Mouse (Mus musculus) left cerebral cortex, postnatal 4 days (tissue): ENCODE results near the gene Wdr66. TPM values are rescaled to one million over a fixed set of nuclear protein-coding genes. Genes with fewer than 3 reads are reported as not detected.
A peak's percentile ranks its signal among the peaks of the same experiment; 100 is the strongest.

Experiments
- DNase-seq: peaks from one replicate; pipeline ENCODE4 v3.0.0-alpha.2; 2022
- intact Hi-C: fragments of 180-260 bp; cut with DNase I; formaldehyde crosslinking; loops from one replicate; pipeline ENCODE4 v1.15.1; 2025
- total RNA-seq, 2 experiments: library from RNA; stranded (reverse); gene quantifications; 2 replicates each; pipeline ENCODE4 v1.2.3; 2021

Wdr66 gene
- total RNA-seq, 2 experiments from 2014 or later = 5.6 to 6.1 TPM

DNA sequence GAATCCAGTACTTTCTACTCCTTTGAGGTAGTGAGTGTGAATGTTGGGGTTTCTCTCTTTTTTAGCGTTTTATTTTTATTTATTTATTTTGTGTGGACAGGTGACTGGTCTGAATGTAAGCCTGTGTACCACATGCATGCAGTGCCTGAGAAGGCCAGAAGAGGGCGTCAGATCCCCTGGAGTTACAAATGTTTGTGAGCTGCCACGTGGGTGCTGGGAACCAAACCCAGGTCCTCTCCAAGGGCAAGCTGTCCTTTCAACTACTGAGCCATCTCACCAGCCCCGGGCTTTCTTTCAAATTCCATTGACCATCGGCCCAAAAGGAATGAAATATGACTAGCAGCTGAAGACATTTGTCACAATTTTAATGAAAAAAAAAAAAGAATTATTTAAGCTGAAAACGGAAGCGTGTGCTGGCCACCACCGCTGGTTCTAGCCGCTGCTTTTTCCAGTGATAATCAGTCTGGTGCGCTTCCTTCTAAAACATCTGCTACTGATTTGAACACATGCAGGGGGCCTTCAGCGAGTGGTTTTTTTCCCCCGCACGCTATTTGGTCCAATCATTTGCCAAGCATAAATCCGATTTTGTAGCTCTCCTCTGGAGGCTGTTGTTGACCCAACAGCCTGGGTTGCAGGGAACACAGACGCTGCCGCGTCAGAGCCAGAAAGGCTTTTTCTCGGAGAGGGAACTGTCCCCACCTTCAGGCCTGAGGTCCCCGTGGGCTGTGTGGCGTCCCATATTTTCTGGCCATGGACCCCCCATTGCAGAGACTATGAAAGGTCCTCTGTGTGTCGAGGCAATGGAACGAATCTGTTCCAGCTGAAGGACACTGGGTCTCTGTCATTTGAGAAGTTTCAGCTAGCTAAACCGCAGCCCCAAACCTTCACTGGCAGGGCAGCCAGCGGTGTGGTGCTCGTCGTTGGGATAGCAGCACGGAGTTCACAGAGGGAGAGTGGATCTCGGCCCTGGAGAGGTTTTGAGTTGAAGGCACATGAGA is 16.9 kb downstream of the Wdr66 start:
- intact Hi-C loops = no loop called here
- no peak for DNase-seq

DNA sequence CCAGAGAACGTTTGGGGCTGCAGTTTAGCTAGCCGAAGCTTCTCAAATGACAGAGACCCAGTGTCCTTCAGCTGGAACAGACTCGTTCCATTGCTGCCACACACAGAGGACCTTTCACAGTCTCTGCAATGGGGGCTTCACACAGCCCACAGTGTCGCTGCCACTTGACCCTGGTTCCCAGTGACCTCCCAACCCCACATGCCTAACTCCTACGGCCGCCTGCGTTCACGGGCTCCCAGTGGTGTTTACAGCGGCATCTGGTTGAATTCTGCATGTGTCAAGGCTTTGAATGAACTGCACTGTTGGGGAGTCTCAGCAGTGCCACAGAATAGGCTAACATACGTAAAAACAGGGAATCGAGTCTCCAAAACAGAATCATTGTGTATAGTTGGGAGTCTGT is 19.0 kb downstream of the Wdr66 start:
- DNase-seq = no peak
- intact Hi-C loops = no loop called here

DNA sequence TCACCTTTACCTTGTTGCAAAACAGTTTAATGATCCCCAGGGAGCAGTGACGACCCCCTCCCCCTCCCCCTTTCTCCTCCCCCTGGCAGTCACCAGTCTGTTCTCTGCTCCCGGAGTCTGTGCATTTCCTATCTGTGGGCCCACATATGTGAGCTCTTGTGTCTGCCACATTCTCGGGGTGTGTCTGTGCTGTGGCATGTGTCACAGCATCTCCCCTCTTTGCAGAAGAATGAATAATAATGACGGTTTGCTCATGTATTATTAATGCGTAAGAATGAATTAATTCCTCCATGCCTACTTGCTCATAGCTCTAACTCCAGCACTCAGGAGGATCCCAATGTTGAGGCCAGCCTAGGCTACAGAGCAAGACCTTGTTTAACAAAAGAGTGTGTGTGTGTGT is 21.0 kb downstream of the Wdr66 start:
- intact Hi-C loops = no loop called here

DNA sequence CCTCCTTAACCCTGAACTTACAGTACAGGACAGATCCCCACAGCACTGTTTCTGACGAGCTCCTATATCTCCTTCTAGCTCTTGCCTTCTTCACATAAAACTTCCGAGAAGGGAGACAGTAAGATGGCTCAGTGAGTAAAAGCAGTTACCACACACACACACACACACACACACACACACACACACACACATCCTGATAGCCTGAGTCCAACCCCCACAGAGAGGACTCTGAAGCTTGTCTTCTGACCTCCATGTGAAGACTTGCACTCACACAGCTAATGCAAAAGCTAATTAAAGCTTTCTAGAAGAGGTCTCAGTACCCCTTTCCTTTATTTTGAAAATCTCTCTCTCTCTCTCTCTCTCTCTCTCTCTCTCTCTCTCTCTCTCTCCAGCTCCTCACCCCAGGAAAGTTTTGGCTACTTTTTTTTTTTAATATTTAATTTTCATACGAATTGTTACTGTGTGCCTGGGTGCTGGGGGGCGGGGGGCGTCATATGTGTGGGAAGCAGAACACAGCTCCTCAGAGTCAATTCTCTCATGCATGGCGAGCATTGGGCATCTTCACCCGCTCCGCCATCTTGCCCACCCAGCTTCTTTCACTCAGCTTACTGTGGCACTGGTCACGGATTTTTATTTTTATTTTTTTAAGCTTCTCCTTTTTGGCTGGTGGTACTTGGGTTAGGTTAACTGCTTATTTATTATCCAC is 24.9 kb downstream of the Wdr66 start:
- intact Hi-C loops = no loop called here
- DNase-seq = peak; percentile 57

More for the DNA sequence above, 21.0 kb downstream of the Wdr66 start:
- no peak for DNase-seq

DNA sequence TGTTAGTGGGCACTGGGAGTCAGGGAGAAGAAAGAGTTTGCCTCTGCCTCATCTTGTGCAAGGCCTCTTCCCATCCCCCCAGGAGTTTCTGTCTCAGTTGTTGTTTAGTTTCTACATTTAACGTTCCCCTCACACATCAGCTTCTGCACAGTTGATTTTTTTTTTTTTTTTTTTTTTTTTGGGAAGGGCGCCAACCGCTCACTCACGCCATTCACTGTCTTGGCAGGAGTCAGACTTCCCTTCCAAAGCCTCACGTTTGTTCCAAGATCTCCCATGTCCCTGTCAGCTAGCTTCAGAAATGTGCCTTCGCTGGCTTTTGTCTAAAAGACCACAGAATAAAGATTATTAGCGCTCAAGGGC is 25.4 kb downstream of the Wdr66 start:
- DNase-seq = peak; percentile 53
- intact Hi-C loops = no loop called here

DNA sequence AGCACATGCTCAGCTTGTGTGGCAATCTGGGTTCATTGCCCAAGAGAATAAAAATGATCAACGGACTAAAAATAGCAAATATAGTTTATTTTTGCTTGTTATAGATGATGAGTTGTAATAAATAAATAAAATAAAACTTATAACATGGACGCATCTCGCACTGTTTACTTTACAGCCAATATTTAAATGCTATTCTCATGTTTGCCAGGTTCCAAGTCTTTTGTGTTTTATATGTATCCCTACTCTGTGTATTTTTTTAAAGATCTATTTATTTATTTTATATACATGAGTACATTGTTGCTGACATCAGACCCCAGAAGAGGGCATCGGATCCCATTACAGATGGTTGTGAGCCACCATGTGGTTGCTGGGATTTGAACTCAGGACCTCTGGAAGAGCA is 25.8 kb downstream of the Wdr66 start:
- intact Hi-C loops = no loop called here

DNA sequence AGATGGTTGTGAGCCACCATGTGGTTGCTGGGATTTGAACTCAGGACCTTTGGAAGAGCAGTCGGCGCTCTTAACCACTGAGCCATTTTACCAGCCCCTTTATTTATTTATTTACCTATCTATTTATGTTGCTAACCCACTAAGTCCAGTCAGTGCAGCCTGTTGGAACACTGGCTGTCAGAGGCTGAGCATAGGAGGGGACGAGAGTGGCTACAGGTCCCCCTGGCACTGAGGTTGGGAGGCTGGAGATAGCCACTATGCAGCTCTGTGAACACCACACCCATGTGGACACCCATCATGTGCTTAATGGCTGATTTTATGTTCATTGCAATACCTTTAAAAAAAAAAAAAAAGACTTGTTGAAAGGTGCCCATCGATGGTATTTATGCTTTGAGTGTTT is 27.3 kb downstream of the Wdr66 start:
- DNase-seq = no peak
- intact Hi-C loops = no loop called here

More for the DNA sequence above, 25.8 kb downstream of the Wdr66 start:
- no peak for DNase-seq

DNA sequence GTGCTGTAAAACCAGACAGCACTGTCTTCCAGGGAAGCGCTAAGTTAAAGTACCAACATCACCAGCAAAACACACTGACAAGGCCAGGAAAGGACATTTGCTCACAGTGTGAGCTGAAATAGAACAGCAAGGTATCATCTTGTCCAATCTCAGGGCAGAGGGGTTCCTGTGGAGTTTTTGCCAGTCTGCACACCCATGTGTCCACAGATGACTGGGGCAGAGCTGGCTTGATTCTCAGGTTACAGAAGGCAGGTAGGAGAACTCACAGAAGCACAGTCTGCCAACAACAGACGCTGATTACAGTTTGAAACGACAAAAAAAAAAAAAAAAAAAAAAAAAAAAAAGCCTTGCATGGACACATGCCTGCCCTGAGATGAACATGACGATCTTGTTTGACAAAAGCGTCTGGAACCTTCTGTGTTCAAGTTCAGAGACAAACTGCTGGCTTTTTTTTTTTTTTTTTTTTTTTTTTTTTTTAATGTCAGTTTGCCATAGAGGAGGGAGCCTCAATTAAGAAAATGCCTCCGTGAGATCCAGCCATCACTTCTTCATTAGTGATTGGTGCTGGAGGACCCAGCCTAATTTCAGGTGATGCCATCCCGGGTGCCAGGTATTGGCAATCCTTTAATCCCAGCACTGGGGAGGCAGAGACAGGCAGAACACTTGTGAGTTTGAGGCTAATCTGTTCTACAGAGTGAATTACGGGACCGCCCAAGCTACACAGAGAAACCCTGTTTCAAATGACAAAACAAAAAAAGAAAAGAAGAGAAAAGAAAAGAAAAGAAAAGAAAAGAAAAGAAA is 29.6 kb downstream of the Wdr66 start:
- intact Hi-C loops = loop anchor here (10.0 kb wide), 1 partner anchor 63 kb away; the partner anchor contains the start of gene Bcl7a
- DNase-seq = peak; percentile 46

DNA sequence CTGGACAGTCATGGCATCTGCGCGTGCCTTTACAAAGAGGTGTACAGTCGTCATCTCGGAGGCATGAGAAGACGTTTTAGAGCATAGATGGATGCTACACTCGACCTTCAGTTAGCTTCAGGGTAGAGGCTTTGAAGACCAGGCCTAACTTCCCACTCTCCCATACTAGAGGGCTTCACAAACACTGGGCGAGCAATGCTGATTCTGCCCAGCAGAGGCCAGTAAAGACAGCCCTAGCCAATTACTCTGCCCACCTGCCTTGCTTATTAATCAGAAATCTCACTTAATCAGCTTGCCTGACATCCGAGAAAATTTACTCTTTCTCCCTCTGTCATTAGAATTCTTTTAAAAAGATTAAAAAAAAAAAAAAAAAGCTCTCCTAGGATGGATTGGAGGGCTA is 33.3 kb downstream of the Wdr66 start:
- intact Hi-C loops = loop anchor here (10.0 kb wide), 1 partner anchor 60 kb away; the partner anchor contains the start of gene Bcl7a
- DNase-seq = peak; percentile 66

DNA sequence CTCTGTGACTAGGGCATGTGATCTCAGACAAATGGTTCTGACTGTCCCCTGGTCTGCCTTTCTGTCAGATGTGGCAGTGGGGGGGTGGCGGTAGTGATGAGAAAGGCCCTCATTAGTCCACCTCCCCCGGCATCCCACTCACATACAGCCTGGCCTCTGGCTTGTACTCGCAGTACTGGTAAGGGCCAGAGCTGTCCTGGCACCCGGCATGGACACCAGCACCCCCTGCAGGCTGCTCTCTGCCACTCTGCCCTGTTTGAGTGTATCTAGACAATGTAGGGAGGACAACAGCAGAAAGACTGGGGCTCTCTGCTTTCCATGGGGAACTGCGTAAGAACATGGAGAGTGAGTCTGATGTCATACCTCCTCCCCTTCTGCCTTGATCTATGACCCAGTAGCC is 36.2 kb downstream of the Wdr66 start:
- no peak for DNase-seq
- intact Hi-C loops = loop anchor here (10.0 kb wide), 1 partner anchor 57 kb away; the partner anchor contains the start of gene Bcl7a

DNA sequence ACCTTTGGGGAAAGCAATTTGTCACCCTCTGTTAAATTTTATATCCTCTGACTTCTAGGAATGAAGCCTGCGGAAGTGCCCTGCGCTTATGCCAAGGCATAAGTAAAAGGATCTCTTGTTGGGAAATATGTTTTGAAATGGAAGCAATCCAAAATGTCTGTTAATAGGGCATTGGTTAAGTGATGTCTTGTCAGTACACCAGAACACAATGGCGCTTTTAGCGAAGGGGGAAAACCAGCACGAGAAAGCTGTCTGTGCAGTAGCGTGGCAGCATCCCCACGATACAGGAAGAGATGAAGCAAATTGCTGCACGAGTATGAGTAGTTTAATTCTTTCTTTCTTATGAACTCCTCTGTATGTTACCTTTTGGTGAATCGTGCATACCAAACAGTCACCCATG is 42.8 kb downstream of the Wdr66 start:
- intact Hi-C loops = no loop called here
- DNase-seq = no peak

DNA sequence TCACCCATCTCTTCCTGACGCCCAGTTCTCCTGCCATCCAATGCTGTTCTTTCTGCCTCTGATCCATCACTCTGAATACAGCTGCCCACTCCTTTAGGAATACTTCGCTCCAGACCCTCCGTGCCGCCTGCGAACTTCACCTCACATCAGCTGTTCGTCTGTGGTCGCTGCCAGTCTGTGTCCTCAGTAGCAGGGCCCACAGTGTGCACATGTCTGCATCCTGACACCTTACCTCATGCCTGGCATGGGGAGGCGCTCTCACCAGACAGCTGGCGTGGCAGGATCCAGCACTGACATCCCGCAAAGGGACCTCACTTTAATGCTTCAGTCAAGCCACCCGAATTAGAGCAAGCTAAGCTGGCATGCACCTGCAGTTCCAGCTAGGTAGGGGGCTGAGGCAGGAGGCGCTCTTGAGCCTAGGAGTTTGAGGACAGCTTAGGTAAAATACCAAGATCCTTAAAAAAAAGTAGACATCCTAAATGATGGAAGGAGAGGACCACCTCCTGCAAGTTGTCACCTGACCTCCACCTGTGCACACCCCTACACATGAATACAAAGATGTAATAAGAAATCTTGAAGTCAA is 44.4 kb downstream of the Wdr66 start:
- intact Hi-C loops = no loop called here
- DNase-seq = no peak

DNA sequence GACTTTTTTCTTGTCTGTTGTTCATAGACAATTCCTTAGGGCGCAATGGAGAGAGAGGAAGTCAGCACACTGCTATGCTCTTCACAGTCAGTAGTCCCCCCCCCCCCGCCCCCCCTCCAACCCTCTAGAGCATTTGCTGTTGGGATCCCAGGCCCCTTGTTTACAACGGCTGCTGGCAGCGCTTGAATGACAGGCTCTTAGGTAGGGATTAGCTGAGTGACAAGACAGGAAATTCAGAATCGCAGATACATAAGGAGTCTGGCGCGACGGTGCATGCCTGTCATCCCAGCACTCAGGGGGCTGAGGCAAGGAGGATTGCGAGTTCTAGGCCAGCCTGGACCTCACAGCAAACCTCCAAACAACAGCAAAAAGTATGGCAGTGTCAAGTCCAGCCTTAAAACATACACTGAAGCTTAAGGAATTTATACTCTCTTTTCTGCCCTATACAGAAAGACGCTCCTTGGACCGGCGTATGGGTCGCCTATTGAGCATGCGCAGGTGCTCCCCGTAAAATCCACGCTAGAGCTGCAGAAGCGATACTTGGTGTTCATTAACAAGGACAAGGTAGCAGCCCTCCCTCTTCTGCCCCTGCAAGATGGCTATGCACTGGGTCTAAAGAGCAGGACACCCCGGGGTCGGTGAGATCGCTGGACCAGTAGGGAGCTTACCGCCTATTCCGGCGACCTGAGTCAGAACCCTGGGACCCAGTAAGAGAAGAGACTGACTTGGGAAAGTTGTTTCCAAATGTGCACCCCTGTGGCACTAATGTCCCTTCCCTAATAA is 45.3 kb downstream of the Wdr66 start:
- DNase-seq = no peak
- intact Hi-C loops = no loop called here

DNA sequence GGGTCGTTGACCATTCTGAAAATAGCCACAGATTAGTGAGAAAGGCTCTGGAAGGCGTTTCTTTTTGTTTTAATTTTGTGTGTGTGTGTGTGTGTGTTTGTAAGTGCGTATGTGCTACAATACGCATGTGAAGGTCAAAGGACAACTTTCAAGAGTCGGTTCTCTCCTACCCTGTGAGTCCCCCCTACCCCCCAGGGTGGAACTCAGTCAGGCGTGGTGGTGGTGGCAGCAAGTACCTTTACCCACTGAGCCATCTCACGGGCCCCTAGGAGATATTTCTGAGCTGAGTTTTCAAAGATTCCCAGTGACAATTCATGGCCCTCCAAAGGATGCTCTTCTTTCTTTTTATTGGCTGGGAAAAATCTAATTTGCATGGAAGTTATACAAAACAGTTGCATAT is 45.9 kb downstream of the Wdr66 start:
- intact Hi-C loops = no loop called here
- DNase-seq = no peak

DNA sequence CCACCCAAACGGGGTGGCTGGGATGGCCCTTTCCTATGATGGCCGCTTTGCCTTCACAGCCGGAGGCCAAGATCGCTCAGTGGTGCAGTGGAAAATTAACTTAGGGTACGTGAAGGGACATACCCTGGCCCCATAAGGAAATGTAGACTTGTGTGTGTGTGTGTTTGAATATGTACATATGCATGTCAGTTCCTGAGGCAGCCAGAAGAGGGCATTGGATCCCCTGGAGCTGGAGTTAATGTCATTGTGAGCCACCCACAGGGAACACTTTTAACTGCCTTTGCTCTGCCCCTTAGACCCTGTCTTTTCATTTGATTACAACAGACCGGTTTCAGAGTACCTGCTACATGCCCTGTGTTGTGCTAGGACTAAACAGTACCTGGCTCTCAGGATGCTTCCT is 46.6 kb downstream of the Wdr66 start:
- intact Hi-C loops = no loop called here

DNA sequence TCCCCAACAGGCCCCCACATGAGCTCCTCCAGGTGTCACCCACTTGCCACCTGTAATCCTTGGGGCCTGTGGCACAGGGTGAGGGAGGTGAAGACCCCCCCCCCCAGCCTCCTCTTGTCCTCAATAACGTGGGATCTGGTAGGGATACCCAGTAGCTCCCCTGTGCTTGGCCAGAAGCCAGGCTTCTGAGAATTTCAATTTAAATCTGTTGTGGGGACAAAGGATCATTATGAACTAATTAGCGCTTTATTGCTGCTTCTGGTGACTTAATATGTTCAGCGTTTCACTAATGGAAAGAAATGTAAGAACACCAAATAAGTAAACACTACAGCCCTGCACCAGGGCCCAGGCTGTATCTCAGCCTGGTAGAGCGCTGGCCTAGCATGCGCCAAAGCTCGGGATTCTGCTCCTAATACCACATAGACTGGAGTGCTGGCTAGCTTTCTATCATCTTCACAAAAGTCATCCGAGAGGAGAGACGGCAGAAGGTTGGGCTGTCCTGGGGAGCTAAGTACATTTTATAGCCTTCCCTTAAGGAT is 48.7 kb downstream of the Wdr66 start:
- DNase-seq = no peak
- intact Hi-C loops = no loop called here

More for the DNA sequence above, 46.6 kb downstream of the Wdr66 start:
- DNase-seq = no peak

DNA sequence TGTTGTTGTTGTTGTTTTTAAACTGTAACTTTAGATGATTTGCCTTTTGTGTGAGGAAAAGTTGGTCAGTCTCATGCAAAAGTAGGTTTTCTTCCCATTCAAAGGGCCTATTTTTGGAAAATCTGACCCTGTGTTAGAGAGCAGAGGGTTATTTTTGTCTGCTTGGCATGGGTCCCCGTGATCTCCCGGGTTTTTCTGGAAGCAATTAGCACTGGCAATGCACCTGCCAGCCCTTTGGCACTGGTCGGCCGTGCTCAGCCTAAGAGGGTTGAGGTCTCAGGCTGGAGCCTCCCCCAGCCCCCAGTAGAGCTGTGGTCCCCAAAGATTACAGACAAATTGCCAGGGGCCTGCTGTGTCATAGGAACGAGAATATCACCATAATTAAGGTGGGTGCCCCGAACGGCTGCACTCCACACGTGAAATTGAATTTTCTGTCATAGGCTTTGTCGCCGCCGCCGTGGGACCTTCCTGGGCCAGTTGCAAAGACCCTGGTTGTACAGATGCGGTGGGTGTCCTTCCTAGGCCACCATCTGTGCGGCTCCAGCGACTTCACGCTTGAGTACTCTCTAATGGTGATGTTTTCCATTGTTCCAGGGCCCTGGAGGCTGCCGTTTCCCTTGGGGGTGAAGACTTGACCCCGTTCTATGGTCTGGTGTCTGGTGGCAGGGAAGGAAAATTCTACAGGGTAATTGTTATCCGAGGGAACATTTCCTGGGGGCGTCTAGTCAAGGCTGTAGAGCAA is 50.0 kb downstream of the Wdr66 start:
- peak; percentile 73 for DNase-seq
- intact Hi-C loops = no loop called here

DNA sequence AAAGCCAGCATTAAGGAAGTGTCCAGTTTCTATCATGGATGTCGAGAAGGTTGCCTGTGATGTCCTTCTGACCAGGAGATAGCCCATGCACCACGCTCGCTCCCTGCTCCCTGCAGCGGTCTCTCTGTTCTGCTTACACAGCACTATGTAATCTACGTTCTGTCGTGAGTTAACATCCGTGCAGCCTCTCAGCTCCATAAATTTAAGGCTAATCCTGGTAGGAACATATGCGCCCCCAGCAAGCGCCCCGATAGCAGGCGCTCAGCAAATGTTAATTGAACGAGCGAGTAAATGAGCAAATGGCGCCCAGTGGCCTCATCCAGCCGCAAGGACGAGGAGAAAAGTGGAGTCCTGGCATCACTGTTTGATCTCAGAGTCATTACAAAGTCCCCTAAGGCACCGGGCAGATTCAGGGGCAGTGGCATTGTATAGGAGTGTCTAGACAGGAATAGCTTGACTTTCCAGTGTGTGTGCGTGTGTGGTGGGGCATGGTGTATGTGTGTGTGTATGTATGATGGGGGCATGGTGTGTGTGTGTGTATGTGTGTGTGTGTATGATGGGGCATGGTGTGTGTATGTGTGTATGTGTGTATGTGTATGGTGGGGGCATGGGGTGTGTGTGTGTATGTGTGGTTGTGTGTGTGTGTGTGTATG is 55.9 kb downstream of the Wdr66 start:
- intact Hi-C loops = no loop called here
- no peak for DNase-seq
